Mouse (Mus musculus): ENCODE data around the gene Smim20. TPM values are rescaled to one million over a fixed set of nuclear protein-coding genes. Genes with fewer than 3 reads are reported as not detected.

Smim20 gene
- 10 to 100 TPM; 31.1 to 33.2 TPM for total RNA-seq (2021)
- long read RNA-seq, experiment 1, transcript Smim20-201 (3 exons, 922 nt) = major isoform, 35 of 37 reads
- long read RNA-seq, experiment 1, partial matches to known transcripts = 0 of 37 reads
- long read RNA-seq, experiment 1, other reads (novel, unspliced or antisense) = 2 of 37 reads
- long read RNA-seq, experiment 2, transcript Smim20-201 (3 exons, 922 nt) = major isoform, 16 of 17 reads
- long read RNA-seq, experiment 2, partial matches to known transcripts = 0 of 17 reads
- long read RNA-seq, experiment 2, other reads (novel, unspliced or antisense) = 1 of 17 reads

DNA sequence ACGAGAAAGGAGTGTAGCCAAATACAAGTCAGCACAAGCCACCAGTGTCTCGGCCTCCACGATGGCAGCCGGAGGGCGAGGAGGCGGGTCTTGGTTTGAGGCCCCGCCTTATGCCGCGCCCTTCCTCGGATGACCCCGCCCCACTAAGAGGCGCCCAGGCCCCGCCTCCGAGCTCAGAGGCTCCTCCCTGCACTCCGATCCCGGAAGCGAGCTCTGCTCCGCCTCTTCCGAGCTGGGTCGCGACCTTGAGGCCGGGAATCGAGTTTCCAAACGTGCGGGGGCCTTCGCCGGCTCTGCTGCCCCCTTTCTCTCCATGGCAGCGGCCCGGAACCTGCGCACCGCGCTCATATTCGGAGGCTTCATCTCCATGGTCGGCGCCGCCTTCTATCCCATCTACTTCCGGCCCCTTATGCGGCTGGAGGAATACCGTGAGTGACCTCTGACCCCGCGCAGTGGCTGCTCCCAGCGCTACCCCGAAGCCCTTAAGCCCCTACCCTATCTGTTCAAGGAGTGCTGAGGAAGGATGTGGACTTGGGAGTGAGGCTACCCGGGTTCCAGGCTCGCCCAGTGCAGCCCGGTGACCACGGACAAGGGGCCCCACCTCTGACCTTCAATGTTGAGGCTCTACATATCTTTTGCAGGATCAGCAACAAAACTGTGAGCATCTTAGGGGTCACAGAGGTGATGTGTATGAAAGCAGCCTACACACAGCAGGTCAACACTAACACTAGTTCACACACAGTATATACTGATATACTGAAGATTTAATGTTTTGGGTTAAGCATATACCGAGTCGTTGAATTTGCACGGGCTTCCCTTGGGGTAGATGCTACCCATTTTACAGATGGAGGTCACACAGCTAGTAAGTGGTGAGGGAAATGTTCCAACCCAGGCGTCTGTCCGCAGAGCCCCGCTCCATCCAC lies at the start of gene Smim20:
TSS of gene Smim20 (plus strand) at position 153 of the 923 bp plus-strand sequence.
- intact Hi-C loops (cut with DNase I) = no loop called here
- DNase-seq (ENCODE audit: low spot score in 2 of 2) = peak; percentile 67 to 77

GRCm38 (mm10) chr5:53225434-53225833 lies 41.4 kb upstream of the Smim20 start:
- no peak for DNase-seq (ENCODE audit: low spot score in 2 of 2)
- intact Hi-C loops (cut with DNase I) = no loop called here

- no peak for DNase-seq (ENCODE audit: low spot score in 2 of 2)
- intact Hi-C loops (cut with DNase I) = no loop called here
Measured at GRCm38 (mm10) chr5:53230560-53230959, 36.3 kb upstream of the Smim20 start.

- intact Hi-C loops (cut with DNase I) = no loop called here
- no peak for DNase-seq (ENCODE audit: low spot score in 2 of 2)
Measured at GRCm38 (mm10) chr5:53235551-53235950, 31.3 kb upstream of the Smim20 start.

- no peak for DNase-seq (ENCODE audit: low spot score in 2 of 2)
- intact Hi-C loops (cut with DNase I) = no loop called here
Measured at GRCm38 (mm10) chr5:53236136-53236535, 30.7 kb upstream of the Smim20 start.

- intact Hi-C loops (cut with DNase I) = no loop called here
- DNase-seq (ENCODE audit: low spot score in 2 of 2) = no peak
Measured at GRCm38 (mm10) chr5:53236749-53237148, 30.1 kb upstream of the Smim20 start.

- intact Hi-C loops (cut with DNase I) = no loop called here
- DNase-seq (ENCODE audit: low spot score in 2 of 2) = no peak
Measured at GRCm38 (mm10) chr5:53238761-53239160, 28.1 kb upstream of the Smim20 start.

- intact Hi-C loops (cut with DNase I) = no loop called here
- no peak for DNase-seq (ENCODE audit: low spot score in 2 of 2)
Measured at GRCm38 (mm10) chr5:53239189-53239588, 27.7 kb upstream of the Smim20 start.

DNA sequence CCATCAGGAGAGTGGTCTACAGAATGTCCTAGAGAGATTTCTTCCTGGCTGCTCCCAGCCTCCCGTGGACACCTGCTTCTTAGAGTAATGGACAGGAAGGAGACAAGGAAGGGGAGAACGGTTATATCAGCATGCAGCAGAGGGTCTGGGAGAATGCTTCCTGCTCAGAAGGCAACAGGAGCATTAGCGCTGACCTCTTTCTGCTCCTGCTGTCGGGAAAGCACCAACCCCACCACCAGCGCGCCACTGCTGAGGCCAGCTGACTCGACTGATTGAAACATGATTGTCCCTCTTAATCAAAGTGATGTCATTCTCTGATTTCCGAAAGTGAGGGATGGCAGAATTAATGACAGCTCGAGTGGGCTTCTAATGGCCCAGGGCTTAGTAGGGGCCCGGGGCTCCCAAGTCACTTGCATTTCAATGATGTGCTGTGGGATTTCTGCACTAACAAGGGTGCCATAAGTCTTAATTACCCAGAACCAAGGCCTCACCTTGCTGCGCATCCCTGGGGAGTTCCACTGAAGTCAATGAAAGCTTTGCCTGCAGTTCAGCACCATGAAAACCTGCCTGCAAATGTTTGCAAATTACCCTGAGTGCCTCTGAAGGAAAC lies 26.9 kb upstream of the Smim20 start:
- intact Hi-C loops (cut with DNase I) = loop anchor here (10.0 kb wide), 1 partner anchor 235 kb away; no protein-coding TSS in a partner anchor
- DNase-seq (ENCODE audit: low spot score in 2 of 2) = no peak

- intact Hi-C loops (cut with DNase I) = loop anchor here (10.0 kb wide), 1 partner anchor 236 kb away; no protein-coding TSS in a partner anchor
- DNase-seq (ENCODE audit: low spot score in 2 of 2) = no peak
Measured at GRCm38 (mm10) chr5:53241109-53241508, 25.8 kb upstream of the Smim20 start.

- intact Hi-C loops (cut with DNase I) = loop anchor here (10.0 kb wide), 1 partner anchor 237 kb away; no protein-coding TSS in a partner anchor
- no peak for DNase-seq (ENCODE audit: low spot score in 2 of 2)
Measured at GRCm38 (mm10) chr5:53241963-53242362, 24.9 kb upstream of the Smim20 start.

DNA sequence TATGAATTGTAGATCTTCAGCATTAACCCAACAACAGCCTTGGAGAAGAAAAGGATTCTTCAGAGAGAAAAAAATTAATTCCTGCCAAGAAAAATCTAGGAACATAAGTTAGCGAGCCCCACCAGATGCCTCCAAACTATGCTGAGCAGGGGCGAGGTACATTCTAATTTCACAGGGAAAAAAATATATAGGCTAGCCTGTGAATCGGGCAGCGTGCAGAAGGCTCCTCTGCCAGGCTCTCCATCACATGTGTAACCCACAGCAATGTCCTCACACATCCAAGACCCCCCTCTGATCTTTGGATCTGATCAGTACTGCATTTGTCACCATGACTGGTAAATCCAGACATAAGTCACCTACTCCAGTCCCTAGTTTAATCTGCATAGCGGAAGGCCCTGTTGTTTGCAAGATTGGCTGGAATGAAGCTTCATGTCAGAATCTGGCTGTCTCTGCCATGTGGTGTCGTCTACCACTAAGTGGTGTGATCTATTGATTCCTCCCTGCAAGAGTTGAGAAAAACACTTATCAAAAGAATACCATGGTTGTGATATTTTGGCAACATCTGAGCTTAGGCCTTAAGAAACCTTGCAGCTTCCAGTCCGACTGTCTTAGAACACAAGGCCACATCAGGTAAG lies 23.9 kb upstream of the Smim20 start:
- peak; percentile 41 to 54 for DNase-seq (ENCODE audit: low spot score in 2 of 2)
- intact Hi-C loops (cut with DNase I) = loop anchor here (10.0 kb wide), 1 partner anchor 238 kb away; no protein-coding TSS in a partner anchor

GRCm38 (mm10) chr5:53243933-53244332 lies 22.9 kb upstream of the Smim20 start:
- intact Hi-C loops (cut with DNase I) = loop anchor here (10.0 kb wide), 1 partner anchor 239 kb away; no protein-coding TSS in a partner anchor
- no peak for DNase-seq (ENCODE audit: low spot score in 2 of 2)

DNA sequence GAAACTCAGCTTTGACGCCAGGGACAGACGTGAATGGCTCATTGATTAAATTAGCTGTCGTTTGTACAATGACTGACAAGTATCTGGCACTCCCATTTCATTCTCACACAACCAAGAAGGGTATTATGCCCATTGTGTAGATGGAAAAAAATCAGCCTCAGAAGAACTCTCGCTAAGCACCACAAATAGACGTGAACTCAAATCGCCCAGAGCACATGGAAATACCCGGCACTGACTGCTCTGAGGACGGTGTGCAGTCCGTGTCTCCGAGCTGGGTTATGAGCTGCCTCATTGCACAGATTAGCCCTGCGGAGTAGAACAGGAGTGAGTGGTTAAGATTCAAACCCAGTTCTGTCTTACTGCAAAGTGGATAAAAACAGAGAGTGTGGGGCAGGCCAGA lies 18.4 kb upstream of the Smim20 start:
- intact Hi-C loops (cut with DNase I) = loop anchor here (10.0 kb wide), 1 partner anchor 244 kb away; no protein-coding TSS in a partner anchor
- DNase-seq (ENCODE audit: low spot score in 2 of 2) = no peak

GRCm38 (mm10) chr5:53249431-53250061 lies 17.3 kb upstream of the Smim20 start:
- intact Hi-C loops (cut with DNase I) = loop anchor here (10.0 kb wide), 1 partner anchor 245 kb away; no protein-coding TSS in a partner anchor
- no peak for DNase-seq (ENCODE audit: low spot score in 2 of 2)

DNA sequence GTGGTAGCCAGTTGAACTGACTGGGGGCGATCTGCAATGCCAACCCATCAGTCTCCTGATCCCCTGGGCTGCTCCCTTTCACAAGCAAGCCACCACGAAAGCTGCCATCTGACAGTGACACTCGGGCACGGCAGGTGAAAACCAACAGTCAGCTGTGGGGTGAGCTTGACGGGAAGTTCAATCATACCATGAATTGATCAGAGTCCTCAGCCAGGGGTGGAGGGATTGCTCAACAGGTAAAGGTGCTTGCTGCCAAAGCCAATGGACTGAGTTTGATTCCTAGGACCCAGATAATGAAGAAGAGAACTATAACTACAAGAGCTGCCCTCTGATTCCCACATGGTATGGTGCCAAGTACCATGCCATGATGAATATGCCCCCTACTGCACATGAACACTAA lies 12.7 kb upstream of the Smim20 start:
- intact Hi-C loops (cut with DNase I) = no loop called here
- no peak for DNase-seq (ENCODE audit: low spot score in 2 of 2)

DNA sequence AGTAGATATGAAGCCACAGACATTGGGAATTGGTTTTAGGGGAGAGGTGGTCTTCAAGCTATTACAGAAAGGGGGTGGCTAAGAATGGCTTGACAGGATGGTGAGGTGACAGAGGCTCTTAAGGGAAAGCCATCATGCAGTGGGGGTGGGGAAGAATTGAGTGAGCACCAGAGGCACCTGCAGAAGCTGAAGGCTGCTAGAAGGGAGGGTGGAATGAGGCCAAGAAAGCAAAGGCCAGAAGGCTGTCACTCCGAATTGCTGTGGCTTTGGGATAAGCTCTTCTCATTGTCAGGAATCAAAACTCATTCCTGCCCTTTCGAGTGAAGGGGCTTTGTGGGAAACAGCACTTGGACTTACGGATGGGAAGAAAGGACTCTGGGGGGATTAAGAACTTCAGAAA lies 12.1 kb upstream of the Smim20 start:
- intact Hi-C loops (cut with DNase I) = no loop called here
- DNase-seq (ENCODE audit: low spot score in 2 of 2) = no peak

DNA sequence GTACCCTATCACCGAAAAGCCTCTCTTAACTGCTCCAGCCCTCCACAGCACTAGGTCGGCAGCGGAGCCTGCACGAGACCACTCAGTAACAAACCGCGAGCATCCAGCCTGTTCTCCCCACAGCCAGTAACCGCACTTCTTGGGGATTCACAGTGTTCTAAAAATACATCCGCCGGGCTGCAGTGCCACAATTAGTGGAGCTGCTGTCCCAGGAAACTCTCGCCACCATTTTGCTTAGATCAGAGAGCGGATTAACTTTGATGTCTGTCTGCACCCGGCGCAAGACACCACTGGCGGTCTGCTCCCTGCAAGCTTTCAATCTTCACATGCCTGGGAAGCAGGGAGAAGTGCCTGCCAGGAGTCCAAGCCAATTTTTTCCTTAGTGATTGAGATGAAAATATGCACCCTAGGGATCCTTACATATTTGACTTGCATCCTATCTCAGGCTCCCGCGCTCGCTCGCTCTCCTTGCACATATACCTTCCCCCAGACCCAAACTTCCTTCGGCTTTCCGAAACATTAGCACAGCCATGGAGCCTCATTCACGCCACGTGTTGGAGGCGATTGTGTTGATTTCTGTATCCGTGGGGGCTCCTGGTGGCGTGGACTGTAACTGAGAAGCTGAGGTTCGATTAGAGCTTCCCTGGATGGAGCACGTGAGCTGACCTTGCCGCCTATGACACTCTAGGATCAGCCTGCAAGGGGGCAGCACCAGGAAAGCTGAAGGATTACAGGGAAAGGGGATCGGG lies 8.7 kb upstream of the Smim20 start:
- peak; percentile 48 to 77 for DNase-seq (ENCODE audit: low spot score in 2 of 2)
- intact Hi-C loops (cut with DNase I) = no loop called here
